Mouse (Mus musculus) neutrophil, adult 83 days (primary cell): ENCODE results near the gene Gramd4. TPM values are rescaled to one million over a fixed set of nuclear protein-coding genes. Genes with fewer than 3 reads are reported as not detected.

Experiments
- total RNA-seq, 2 experiments: library from RNA; stranded (reverse); gene quantifications; one replicate each; pipeline ENCODE4 v1.2.4; 2023

Gramd4 gene
- 10 to 100 TPM; 19.6 to 20.2 TPM for total RNA-seq

DNA sequence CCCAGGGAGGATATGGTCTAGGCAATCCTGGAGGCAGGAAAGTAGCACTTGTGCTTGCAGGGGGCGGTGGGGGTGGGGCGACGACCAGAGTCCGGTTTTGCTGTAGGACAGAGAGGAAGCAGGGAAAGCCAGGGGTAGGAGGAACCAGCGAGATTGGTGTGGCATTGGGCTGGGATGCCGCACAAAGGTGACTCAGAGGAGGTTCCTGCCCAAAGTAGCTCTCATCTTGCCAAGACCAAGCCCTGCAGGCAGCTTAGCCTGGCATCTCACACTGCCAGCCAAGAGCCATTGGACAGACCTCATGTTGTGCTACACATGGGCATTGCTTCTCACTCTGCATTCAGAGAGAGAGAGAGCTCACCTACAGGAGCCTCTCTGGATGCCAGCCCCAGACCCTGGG, at the start of gene Gramd4:
Gene Gramd4, plus strand, starts transcription at position 283 of the 400 bp plus-strand sequence.

DNA sequence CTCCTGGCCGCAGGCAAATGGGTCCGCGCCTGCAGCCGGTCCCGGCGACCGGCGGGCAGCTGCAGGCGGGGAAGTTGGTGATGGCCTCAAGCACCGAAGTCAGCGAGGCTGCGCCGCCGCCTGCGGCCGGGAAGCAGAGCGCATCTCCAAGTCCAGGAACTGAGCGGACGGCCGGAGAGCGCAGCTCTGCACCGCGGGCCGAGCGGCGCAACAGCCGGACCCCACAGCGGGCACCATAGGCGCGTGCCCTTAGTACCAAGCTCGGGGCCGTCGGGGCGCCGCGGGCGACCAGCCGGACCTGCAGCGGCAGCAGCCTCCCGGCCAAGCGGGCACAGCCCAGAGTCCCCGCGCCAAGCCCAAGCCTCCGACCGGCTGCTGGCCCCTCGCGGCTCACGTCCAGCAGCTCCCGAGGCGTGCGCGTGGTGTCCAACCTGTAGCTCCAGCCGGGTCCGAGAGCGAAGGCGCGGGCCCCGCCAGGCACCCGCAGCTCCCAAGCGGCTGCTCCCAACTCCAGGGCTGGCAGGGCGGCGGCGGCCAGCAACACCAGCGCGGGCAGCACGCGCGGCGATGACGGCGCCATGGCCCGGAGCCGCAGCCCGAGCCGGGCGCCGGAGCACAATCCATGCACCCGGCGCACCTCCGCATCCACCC, 24.2 kb upstream of the Gramd4 start, which contains the start of gene Celsr1:
Gene Celsr1, minus strand, starts transcription at position 587 of the 651 bp plus-strand sequence.

DNA sequence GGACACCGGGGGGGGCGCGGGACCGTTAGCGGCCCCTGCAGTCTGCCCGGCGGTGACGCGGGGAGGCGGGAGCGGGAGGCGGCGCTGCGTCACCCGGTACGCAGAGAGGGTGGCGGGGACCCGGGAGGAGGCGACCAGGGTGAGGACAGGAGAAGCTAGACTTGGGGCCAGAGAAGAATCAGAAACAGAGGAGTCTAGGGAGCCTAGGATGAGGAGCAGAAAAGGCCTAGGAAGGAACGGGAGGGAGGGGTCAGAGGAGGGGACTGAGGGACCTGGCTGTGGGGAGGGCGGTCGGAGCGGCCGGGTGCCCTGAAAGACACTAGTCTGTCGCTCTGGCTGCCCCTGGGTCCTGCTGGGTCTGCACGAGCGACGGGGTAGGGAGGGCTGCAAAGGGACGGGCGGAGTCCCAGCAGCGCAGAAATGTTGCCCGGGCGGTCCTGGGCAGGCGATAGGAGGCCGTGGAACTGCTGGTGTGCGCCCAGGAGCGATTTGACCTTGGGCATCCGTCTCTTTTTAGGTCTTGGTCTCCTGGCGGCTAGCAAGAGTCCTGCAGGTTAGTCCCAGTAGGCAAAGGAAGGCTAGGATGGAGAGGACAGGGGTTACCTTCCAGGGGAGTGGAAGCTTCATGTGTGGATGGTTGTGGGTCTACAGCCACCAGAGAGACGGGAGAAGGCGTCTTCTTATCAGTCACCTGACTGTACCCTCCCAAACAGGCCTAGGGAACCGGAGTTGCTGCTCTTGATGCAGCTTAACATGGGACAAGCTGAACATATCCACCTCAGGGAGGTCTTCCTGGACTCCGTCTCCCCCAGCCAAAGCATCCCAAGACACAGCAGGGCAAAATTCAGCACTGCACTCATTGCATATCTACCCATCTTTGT, 128.4 kb downstream of the Gramd4 start, which contains the start of gene Cerk:
Gene Cerk, minus strand, starts transcription at position 453 of the 881 bp plus-strand sequence.

Other genes starting within 250 kb of the Gramd4 start
- 1 to 10 TPM; 6.7 to 9.0 TPM for gene Cdpf1, start 246.0 kb upstream of the Gramd4 start, total RNA-seq
- under 1 TPM in 1 of 2 experiments, not detected in 1; 0.15 TPM for gene Pkdrej, start 236.0 kb upstream of the Gramd4 start, total RNA-seq
- 1 to 10 TPM; 6.8 to 7.5 TPM for gene Ttc38, start 225.4 kb upstream of the Gramd4 start, total RNA-seq
- gene Gtse1, start 197.9 kb upstream of the Gramd4 start, total RNA-seq, result 10 to 100 TPM; 15.7 to 19.8 TPM
- gene Trmu, start 178.4 kb upstream of the Gramd4 start, total RNA-seq, result 10 to 100 TPM in 1 of 2 experiments, 1 to 10 TPM in 1; 9.4 to 11.8 TPM
- 1 to 10 TPM; 1.5 to 1.6 TPM for gene Celsr1, start 23.9 kb upstream of the Gramd4 start, total RNA-seq
- 10 to 100 TPM; 30.7 to 32.9 TPM for gene Cerk, start 128.4 kb downstream of the Gramd4 start, total RNA-seq
- 10 to 100 TPM; 35.9 to 36.3 TPM for gene Tbc1d22a, start 156.8 kb downstream of the Gramd4 start, total RNA-seq